Mouse (Mus musculus): Measurements from ENCODE around the gene Srd5a2.

The Srd5a2 gene

DNA sequence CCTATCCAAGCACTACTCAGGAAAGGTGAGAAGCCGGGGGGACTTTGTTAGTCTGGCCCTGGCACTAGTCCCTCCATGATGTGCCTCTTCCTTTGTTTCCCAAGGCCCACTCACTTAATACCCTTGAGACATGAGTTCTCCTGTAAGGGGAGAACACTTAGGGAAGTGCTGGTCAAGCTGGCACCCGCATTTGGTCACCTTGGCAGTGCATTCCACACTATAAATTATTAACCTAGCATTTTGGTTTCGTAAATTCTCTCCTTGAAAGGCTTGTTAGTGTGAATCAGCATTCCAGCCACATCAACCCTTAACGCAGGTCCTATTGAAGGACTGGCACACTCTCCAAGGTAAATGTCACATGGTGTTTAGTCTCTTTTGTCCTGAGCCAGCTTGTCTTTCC, 61.8 kb downstream of the Srd5a2 start:
- DNase-seq (ENCODE audit: low spot score in 2 of 2): no peak

DNA sequence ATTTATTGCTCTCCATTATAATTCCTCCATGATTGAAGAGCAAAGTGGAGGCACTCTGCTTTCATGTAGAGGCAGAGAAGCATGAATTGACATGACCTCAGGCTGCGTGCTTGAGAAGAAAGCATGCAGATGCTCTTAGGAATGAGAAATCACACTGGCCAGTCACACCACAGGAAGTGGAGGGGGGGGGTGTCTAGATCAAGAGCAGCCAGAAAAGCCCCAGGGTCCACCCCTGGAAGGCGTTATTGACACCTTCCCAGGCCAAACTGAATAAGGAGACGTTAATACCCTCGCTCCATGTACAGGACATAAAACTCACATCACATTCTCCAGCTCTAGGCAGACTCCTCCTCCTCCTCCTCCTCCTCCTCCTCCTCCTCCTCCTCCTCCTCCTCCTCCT, 63.2 kb downstream of the Srd5a2 start:
- no peak for DNase-seq (ENCODE audit: low spot score in 2 of 2)

DNA sequence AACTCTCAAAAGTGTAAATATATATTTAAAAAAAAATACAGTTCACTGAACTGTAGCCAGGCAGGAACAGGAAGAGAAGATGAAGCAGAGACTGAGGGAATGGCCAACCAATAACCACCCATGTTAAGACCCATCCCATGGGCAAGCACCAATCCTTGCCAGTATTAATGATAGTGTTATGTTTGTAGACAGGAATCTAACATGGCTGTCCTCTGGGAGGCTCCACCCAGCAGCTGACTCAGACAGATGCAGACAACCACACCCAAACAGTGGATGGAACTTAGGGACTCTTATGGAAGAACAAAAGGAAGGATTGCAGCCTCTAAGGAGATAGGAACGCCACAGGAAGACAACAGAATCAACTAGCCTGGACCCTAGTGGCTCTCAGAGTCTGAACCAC, 64.8 kb downstream of the Srd5a2 start:
- DNase-seq (ENCODE audit: low spot score in 2 of 2): no peak

DNA sequence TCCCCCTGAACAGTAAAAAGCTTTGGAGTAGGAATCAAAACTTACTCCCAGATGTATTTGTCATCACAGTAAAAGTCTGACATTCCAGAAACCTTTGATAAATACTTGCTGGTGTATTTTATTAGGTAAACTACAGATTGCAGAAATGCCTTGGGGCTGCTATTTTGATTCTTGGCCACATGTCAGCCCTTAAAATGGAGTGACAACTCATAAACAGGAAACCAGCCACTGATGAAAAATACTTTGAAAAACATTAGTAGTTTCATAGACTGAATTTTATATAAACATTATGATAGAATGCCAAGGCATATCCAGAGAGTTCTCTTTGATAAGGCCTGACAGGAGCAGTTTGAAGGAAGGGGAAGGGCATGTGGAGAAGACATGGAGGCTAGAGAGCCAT, 71.7 kb downstream of the Srd5a2 start:
- no peak for DNase-seq (ENCODE audit: low spot score in 2 of 2)

- DNase-seq (ENCODE audit: low spot score in 2 of 2): no peak
Measured at GRCm38 (mm10) chr17:73972648-73973047, 75.1 kb downstream of the Srd5a2 start.

DNA sequence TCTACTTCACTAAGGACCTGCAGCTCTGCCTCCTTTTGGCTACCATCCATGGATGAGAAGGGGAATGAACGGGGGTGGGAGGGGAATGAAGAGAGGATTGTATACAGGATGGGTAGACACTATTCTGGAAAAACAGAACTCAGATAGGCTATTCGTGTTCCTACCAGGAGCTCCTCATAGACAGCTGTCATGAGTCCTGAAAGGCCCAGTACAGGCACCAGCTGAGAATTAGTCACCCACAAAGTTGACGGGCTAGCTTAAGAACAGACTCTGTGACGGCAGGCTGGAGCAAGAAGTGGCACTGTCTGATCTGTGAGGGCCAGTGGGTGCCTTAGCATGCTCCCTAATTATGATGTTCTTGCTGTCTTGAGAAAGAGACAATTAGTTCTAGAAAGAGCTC, 76.4 kb downstream of the Srd5a2 start:
- no peak for DNase-seq (ENCODE audit: low spot score in 2 of 2)

- peak in 1 of 2 experiments; percentile 67 for DNase-seq (ENCODE audit: low spot score in 2 of 2)
Measured at GRCm38 (mm10) chr17:73970361-73971027, 77.2 kb downstream of the Srd5a2 start.

All from urinary bladder, adult 18-20 months (tissue).